Mouse (Mus musculus) granulocyte monocyte progenitor cell, adult 5-6 weeks (primary cell): ENCODE measurements around the gene Nectin1. TPM values are rescaled to one million over a fixed set of nuclear protein-coding genes. Genes with fewer than 3 reads are reported as not detected.

ENCODE experiments used
- ATAC-seq: replicated peaks from 2 replicates; pipeline ENCODE4 v1.8.0; 2016; ENCODE audit warnings: mild to moderate bottlenecking, moderate TSS enrichment, inconsistent platforms; ENCODE audit not compliant: poor library complexity, severe bottlenecking
- total RNA-seq, 2 experiments: library from RNA; stranded (forward) in 1 of 2; stranded (reverse) in 1 of 2; fragments of 200-712, 200-1000 nt in 1 of 2; fragments of >200 nt in 1 of 2; fragmentation: Nextera tagmentation in 1 of 2; gene quantifications; 2 replicates each; pipeline ENCODE4 v1.2.3; 2014 to 2017

Gene Nectin1
- total RNA-seq, 2 experiments from 2014 or later: 0.31 to 0.52 TPM

DNA sequence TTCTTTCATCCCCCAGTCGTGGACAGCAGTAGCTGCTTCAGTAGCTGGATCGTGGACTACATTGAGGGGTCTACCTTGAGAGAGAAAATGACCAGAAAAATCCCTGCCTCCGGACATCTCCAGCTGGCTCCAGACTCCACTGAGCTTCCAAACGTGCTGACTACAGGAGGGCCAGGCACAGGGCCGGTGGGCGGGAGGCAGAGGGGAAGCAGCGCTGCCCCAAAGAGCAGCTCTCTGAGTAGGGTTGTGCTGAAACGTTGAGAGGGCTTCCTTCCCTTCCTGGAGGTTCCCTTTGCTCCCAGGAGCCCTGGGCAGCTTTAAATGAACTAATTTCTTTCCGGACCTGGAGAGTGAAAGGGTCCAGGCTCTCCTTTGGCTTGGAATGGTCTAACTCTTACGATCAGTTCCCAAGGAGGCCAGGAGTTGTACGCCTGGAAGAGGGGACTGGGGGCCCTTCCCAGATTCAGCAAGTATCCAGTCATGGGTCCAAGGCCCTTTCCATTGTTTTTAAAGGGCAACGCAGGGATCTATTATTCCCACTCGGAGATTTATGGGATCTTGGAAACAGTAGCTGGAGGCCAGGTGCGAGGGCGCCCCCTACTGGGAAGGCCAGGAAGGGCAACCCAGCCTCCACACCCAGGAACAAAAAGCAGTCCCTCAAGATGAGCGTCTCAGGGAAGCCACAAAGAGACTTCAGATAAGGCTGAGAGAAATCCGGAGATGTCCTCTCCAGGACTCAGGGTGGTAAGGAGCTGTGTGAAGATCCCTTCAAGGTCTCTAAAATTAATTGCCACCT, 102.1 kb downstream of the Nectin1 start:
- no peak for ATAC-seq

DNA sequence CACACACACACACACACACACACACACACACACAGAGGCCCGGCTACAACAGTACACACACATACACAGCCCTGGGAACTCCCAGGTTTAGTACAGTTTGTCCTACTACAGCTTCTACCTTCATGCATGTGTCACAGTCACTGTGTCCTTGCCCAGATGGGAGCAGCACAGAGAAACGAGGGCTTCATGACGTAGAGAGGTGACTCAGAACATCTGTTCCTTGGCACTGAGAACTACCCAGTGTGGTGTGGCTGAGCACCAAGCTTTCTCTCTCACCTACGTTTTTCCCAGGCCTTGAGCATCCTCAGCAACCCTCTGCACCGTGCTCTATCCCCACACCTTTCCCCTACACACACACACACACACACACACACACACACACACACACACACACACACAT, 104.1 kb downstream of the Nectin1 start:
- no peak for ATAC-seq

DNA sequence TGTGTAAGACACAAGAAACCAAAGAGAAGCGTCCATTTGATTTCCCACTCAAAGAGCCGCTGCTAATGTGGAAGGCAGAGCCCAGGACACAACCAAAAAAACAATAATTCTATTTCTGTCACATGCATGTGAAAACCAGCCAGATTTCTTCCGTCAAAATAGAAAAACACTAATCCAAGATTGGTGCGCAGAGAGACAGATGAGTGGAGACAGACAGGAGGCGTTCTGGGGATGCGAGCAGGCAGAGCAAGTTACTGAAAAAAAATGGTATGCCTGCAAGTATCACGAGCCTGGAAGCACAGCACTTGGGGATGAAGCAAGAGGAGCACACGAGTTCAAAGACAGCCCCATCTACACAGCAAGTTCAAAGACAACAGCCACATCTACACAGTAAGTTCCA, 106.5 kb downstream of the Nectin1 start:
- ATAC-seq: no peak

DNA sequence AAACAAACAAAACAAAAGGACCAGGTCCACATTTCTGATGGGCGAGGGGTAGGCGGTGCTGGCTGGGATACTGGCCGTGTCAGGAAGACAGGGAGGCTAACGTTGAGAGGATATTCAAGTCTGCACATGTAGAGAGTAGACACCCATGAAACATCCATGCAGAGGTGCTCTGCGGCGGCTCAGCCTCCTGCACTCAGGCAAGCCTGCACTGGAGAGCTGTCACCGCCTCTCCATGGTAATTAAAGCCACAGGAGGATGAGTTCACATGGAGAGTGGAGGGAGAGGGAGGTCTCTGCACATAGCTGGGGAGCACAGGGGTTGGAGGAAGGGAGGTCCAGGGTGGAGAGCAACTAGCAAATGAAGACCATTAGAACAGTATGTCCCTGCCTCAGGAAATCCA, 107.4 kb downstream of the Nectin1 start:
- ATAC-seq: no peak

DNA sequence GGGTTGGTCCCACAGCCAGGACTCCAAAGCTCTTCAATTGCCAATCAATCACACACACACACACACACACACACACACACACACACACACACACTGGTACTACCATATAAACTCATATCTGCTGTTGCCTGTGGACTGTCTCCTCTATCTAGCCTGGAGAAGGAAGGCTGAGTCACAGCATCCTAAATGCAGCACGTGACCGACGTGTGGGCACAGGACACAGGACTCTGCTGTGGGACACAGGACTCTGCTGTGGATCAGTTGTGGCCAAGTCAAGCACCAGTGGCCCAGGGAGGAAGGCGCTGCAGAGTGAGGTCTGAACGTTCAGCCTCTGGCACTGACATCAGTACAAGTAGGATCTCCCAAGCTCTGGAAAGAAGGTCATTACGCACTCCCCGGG, 112.1 kb downstream of the Nectin1 start:
- no peak for ATAC-seq
